Mouse (Mus musculus): Measurements from ENCODE around the gene Als2cl.

Als2cl gene

GRCm38 (mm10) chr9:110877353-110877752 is 2.3 kb upstream of the Als2cl start:
- in situ Hi-C loops (cut with MboI; ENCODE audit: low pct_unique_long_range_greater_than_20kb in 1 of 2, low sequenced_read_pairs in 2 of 2, unreplicated experiment in 1 of 2): no loop called here

GRCm38 (mm10) chr9:110877888-110878287 is 1.8 kb upstream of the Als2cl start:
- in situ Hi-C loops (cut with MboI; ENCODE audit: low pct_unique_long_range_greater_than_20kb in 1 of 2, low sequenced_read_pairs in 2 of 2, unreplicated experiment in 1 of 2): no loop called here

- in situ Hi-C loops (cut with MboI; ENCODE audit: low pct_unique_long_range_greater_than_20kb in 1 of 2, low sequenced_read_pairs in 2 of 2, unreplicated experiment in 1 of 2): no loop called here
Observed at GRCm38 (mm10) chr9:110879998-110880561, 410 bp downstream of the Als2cl start, which contains the start of gene Tmie. Tmie (minus strand) TSS chr9:110880113.

GRCm38 (mm10) chr9:110880772-110881171 is 1.1 kb downstream of the Als2cl start:
- in situ Hi-C loops (cut with MboI; ENCODE audit: low pct_unique_long_range_greater_than_20kb in 1 of 2, low sequenced_read_pairs in 2 of 2, unreplicated experiment in 1 of 2): no loop called here

GRCm38 (mm10) chr9:110881953-110882352 is 2.3 kb downstream of the Als2cl start:
- in situ Hi-C loops (cut with MboI; ENCODE audit: low pct_unique_long_range_greater_than_20kb in 1 of 2, low sequenced_read_pairs in 2 of 2, unreplicated experiment in 1 of 2): no loop called here

GRCm38 (mm10) chr9:110887388-110888303 is 8.0 kb downstream of the Als2cl start:
- in situ Hi-C loops (cut with MboI; ENCODE audit: low pct_unique_long_range_greater_than_20kb in 1 of 2, low sequenced_read_pairs in 2 of 2, unreplicated experiment in 1 of 2): no loop called here

- in situ Hi-C loops (cut with MboI; ENCODE audit: low pct_unique_long_range_greater_than_20kb in 1 of 2, low sequenced_read_pairs in 2 of 2, unreplicated experiment in 1 of 2): no loop called here
Observed at GRCm38 (mm10) chr9:110888935-110889334, 9.3 kb downstream of the Als2cl start.

- in situ Hi-C loops (cut with MboI; ENCODE audit: low pct_unique_long_range_greater_than_20kb in 1 of 2, low sequenced_read_pairs in 2 of 2, unreplicated experiment in 1 of 2): no loop called here
Observed at GRCm38 (mm10) chr9:110890026-110890783, 10.5 kb downstream of the Als2cl start.

- in situ Hi-C loops (cut with MboI; ENCODE audit: low pct_unique_long_range_greater_than_20kb in 1 of 2, low sequenced_read_pairs in 2 of 2, unreplicated experiment in 1 of 2): no loop called here
Observed at GRCm38 (mm10) chr9:110891077-110891828, 11.6 kb downstream of the Als2cl start.

- in situ Hi-C loops (cut with MboI; ENCODE audit: low pct_unique_long_range_greater_than_20kb in 1 of 2, low sequenced_read_pairs in 2 of 2, unreplicated experiment in 1 of 2): no loop called here
Observed at GRCm38 (mm10) chr9:110892552-110892951, 12.9 kb downstream of the Als2cl start.

- in situ Hi-C loops (cut with MboI; ENCODE audit: low pct_unique_long_range_greater_than_20kb in 1 of 2, low sequenced_read_pairs in 2 of 2, unreplicated experiment in 1 of 2): no loop called here
Observed at GRCm38 (mm10) chr9:110893429-110893828, 13.8 kb downstream of the Als2cl start.

- in situ Hi-C loops (cut with MboI; ENCODE audit: low pct_unique_long_range_greater_than_20kb in 1 of 2, low sequenced_read_pairs in 2 of 2, unreplicated experiment in 1 of 2): no loop called here
Observed at GRCm38 (mm10) chr9:110895507-110895906, 15.8 kb downstream of the Als2cl start.

GRCm38 (mm10) chr9:110895994-110896393 is 16.3 kb downstream of the Als2cl start:
- in situ Hi-C loops (cut with MboI; ENCODE audit: low pct_unique_long_range_greater_than_20kb in 1 of 2, low sequenced_read_pairs in 2 of 2, unreplicated experiment in 1 of 2): no loop called here

- in situ Hi-C loops (cut with MboI; ENCODE audit: low pct_unique_long_range_greater_than_20kb in 1 of 2, low sequenced_read_pairs in 2 of 2, unreplicated experiment in 1 of 2): no loop called here
Observed at GRCm38 (mm10) chr9:110896595-110896994, 16.9 kb downstream of the Als2cl start.

- in situ Hi-C loops (cut with MboI; ENCODE audit: low pct_unique_long_range_greater_than_20kb in 1 of 2, low sequenced_read_pairs in 2 of 2, unreplicated experiment in 1 of 2): loop anchor here (10.0 to 25.0 kb wide), 2 partner anchors 163 to 175 kb away; partner anchors contain the start of gene Ccrl2 (in 1 of the 2)
Observed at GRCm38 (mm10) chr9:110899451-110900008, 19.9 kb downstream of the Als2cl start.

GRCm38 (mm10) chr9:110901204-110901603 is 21.5 kb downstream of the Als2cl start:
- in situ Hi-C loops (cut with MboI; ENCODE audit: low pct_unique_long_range_greater_than_20kb in 1 of 2, low sequenced_read_pairs in 2 of 2, unreplicated experiment in 1 of 2): loop anchor here (10.0 to 25.0 kb wide), 2 partner anchors 161 to 174 kb away; partner anchors contain the start of gene Ccrl2 (in 1 of the 2)

- in situ Hi-C loops (cut with MboI; ENCODE audit: low pct_unique_long_range_greater_than_20kb in 1 of 2, low sequenced_read_pairs in 2 of 2, unreplicated experiment in 1 of 2): loop anchor here (10.0 to 25.0 kb wide), 2 partner anchors 160 to 173 kb away; partner anchors contain the start of gene Ccrl2 (in 1 of the 2)
Observed at GRCm38 (mm10) chr9:110902271-110902670, 22.6 kb downstream of the Als2cl start.
